Mouse (Mus musculus): ENCODE data around the gene Ptn. TPM values are rescaled to one million over a fixed set of nuclear protein-coding genes. Genes with fewer than 3 reads are reported as not detected.

Ptn gene
- polyA plus RNA-seq, 1 experiment, result 0.94 TPM

- H3K4me3 ChIP-seq (ENCODE audit: control insufficient read depth, low read depth, low read length), result no peak overlapping the region
- no peak for TF ChIP-seq POLR2A (IDR thresholded peaks at IDR 0.05; ENCODE audit: control insufficient read depth, low read depth, low read length)
- no peak for TF ChIP-seq CTCF (IDR thresholded peaks at IDR 0.05; ENCODE audit: control insufficient read depth, insufficient read depth, insufficient replicate concordance, low read depth, low read length)
- no peaks in the 10 kb centered on the region for H3K27me3 ChIP-seq (ENCODE audit: control insufficient read depth, insufficient read depth, low read length)
- no peaks in the 10 kb centered on the region for H3K4me1 ChIP-seq (ENCODE audit: control insufficient read depth, insufficient read depth, low read length)
- H3K27ac ChIP-seq (ENCODE audit: control insufficient read depth, insufficient read depth, low read depth, low read length), result no peak overlapping the region
- H3K36me3 ChIP-seq (ENCODE audit: control insufficient read depth, insufficient read depth, low read length), result no peaks in the 10 kb centered on the region
Measured at GRCm38 (mm10) chr6:36842101-36842922, 32.3 kb upstream of the Ptn start.

- TF ChIP-seq POLR2A (IDR thresholded peaks at IDR 0.05; ENCODE audit: control insufficient read depth, low read depth, low read length) (no peak), CTCF (IDR thresholded peaks at IDR 0.05; ENCODE audit: control insufficient read depth, insufficient read depth, insufficient replicate concordance, low read depth, low read length) (no peak)
- Histone ChIP-seq H3K4me1 (ENCODE audit: control insufficient read depth, insufficient read depth, low read length) (no peaks in the 10 kb centered on the region), H3K27ac (ENCODE audit: control insufficient read depth, insufficient read depth, low read depth, low read length) (no peak overlapping the region), H3K27me3 (ENCODE audit: control insufficient read depth, insufficient read depth, low read length) (no peaks in the 10 kb centered on the region), H3K4me3 (ENCODE audit: control insufficient read depth, low read depth, low read length) (no peak overlapping the region), H3K36me3 (ENCODE audit: control insufficient read depth, insufficient read depth, low read length) (no peaks in the 10 kb centered on the region)
Measured at GRCm38 (mm10) chr6:36841701-36842100, 31.7 kb upstream of the Ptn start.

- Histone ChIP-seq H3K4me3 (ENCODE audit: control insufficient read depth, low read depth, low read length) (no peak overlapping the region), H3K36me3 (ENCODE audit: control insufficient read depth, insufficient read depth, low read length) (no peaks in the 10 kb centered on the region), H3K4me1 (ENCODE audit: control insufficient read depth, insufficient read depth, low read length) (no peaks in the 10 kb centered on the region), H3K27me3 (ENCODE audit: control insufficient read depth, insufficient read depth, low read length) (no peaks in the 10 kb centered on the region), H3K27ac (ENCODE audit: control insufficient read depth, insufficient read depth, low read depth, low read length) (no peak overlapping the region)
- TF ChIP-seq CTCF (IDR thresholded peaks at IDR 0.05; ENCODE audit: control insufficient read depth, insufficient read depth, insufficient replicate concordance, low read depth, low read length) (no peak), POLR2A (IDR thresholded peaks at IDR 0.05; ENCODE audit: control insufficient read depth, low read depth, low read length) (no peak)
Measured at GRCm38 (mm10) chr6:36841174-36841573, 31.2 kb upstream of the Ptn start.

- TF ChIP-seq CTCF (IDR thresholded peaks at IDR 0.05; ENCODE audit: control insufficient read depth, insufficient read depth, insufficient replicate concordance, low read depth, low read length) (no peak), POLR2A (IDR thresholded peaks at IDR 0.05; ENCODE audit: control insufficient read depth, low read depth, low read length) (no peak)
- H3K27ac ChIP-seq (ENCODE audit: control insufficient read depth, insufficient read depth, low read depth, low read length), result no peak overlapping the region
- no peaks in the 10 kb centered on the region for H3K4me1 ChIP-seq (ENCODE audit: control insufficient read depth, insufficient read depth, low read length)
- H3K27me3 ChIP-seq (ENCODE audit: control insufficient read depth, insufficient read depth, low read length), result no peaks in the 10 kb centered on the region
- no peaks in the 10 kb centered on the region for H3K36me3 ChIP-seq (ENCODE audit: control insufficient read depth, insufficient read depth, low read length)
- no peak overlapping the region for H3K4me3 ChIP-seq (ENCODE audit: control insufficient read depth, low read depth, low read length)
Measured at GRCm38 (mm10) chr6:36838747-36839146, 28.7 kb upstream of the Ptn start.

GRCm38 (mm10) chr6:36835351-36835750, 25.3 kb upstream of the Ptn start:
- no peaks in the 10 kb centered on the region for H3K4me1 ChIP-seq (ENCODE audit: control insufficient read depth, insufficient read depth, low read length)
- no peaks in the 10 kb centered on the region for H3K36me3 ChIP-seq (ENCODE audit: control insufficient read depth, insufficient read depth, low read length)
- H3K27ac ChIP-seq (ENCODE audit: control insufficient read depth, insufficient read depth, low read depth, low read length), result no peak overlapping the region
- no peak overlapping the region for H3K4me3 ChIP-seq (ENCODE audit: control insufficient read depth, low read depth, low read length)
- TF ChIP-seq POLR2A (IDR thresholded peaks at IDR 0.05; ENCODE audit: control insufficient read depth, low read depth, low read length) (no peak), CTCF (IDR thresholded peaks at IDR 0.05; ENCODE audit: control insufficient read depth, insufficient read depth, insufficient replicate concordance, low read depth, low read length) (no peak)
- H3K27me3 ChIP-seq (ENCODE audit: control insufficient read depth, insufficient read depth, low read length), result no peaks in the 10 kb centered on the region

GRCm38 (mm10) chr6:36834695-36835265, 24.8 kb upstream of the Ptn start:
- Histone ChIP-seq H3K4me3 (ENCODE audit: control insufficient read depth, low read depth, low read length) (no peak overlapping the region), H3K27ac (ENCODE audit: control insufficient read depth, insufficient read depth, low read depth, low read length) (no peak overlapping the region), H3K4me1 (ENCODE audit: control insufficient read depth, insufficient read depth, low read length) (no peaks in the 10 kb centered on the region), H3K27me3 (ENCODE audit: control insufficient read depth, insufficient read depth, low read length) (no peaks in the 10 kb centered on the region), H3K36me3 (ENCODE audit: control insufficient read depth, insufficient read depth, low read length) (no peaks in the 10 kb centered on the region)
- TF ChIP-seq CTCF (IDR thresholded peaks at IDR 0.05; ENCODE audit: control insufficient read depth, insufficient read depth, insufficient replicate concordance, low read depth, low read length), result no peak
- no peak for TF ChIP-seq POLR2A (IDR thresholded peaks at IDR 0.05; ENCODE audit: control insufficient read depth, low read depth, low read length)

- no peaks in the 10 kb centered on the region for H3K27me3 ChIP-seq (ENCODE audit: control insufficient read depth, insufficient read depth, low read length)
Measured at GRCm38 (mm10) chr6:36832681-36833080, 22.7 kb upstream of the Ptn start.

More at GRCm38 (mm10) chr6:36832681-36833080, 22.7 kb upstream of the Ptn start:
- H3K36me3 ChIP-seq (ENCODE audit: control insufficient read depth, insufficient read depth, low read length), result no peaks in the 10 kb centered on the region
- no peaks in the 10 kb centered on the region for H3K4me1 ChIP-seq (ENCODE audit: control insufficient read depth, insufficient read depth, low read length)
- H3K4me3 ChIP-seq (ENCODE audit: control insufficient read depth, low read depth, low read length), result no peak overlapping the region
- H3K27ac ChIP-seq (ENCODE audit: control insufficient read depth, insufficient read depth, low read depth, low read length), result no peak overlapping the region
- no peak for TF ChIP-seq POLR2A (IDR thresholded peaks at IDR 0.05; ENCODE audit: control insufficient read depth, low read depth, low read length)
- no peak for TF ChIP-seq CTCF (IDR thresholded peaks at IDR 0.05; ENCODE audit: control insufficient read depth, insufficient read depth, insufficient replicate concordance, low read depth, low read length)

All from testis, adult 2 months (tissue).